Mouse (Mus musculus): Measurements from ENCODE around the gene Mrc1.

The Mrc1 gene

DNA sequence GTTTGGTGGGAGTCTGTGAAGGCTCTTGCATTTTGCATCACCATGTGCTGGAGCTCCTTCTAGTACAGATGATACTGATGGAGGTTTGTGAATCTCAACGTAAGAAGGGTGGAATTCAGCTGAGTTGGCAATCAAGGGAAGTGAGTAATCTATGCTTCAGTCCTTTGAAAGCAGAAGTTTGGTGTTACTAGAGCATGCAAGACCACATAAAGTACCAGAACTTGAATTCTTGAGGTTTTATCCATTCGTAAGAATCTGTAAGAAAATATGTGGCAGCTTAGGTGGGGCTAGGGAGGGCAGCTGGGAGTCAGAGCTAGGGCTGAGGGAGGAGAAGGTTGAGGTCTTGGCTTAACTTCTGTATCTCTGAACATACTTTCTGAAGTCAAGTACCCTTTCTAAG lies 15.5 kb downstream of the Mrc1 start:
- no peak for DNase-seq

GRCm38 (mm10) chr2:14249839-14250564 lies 20.8 kb downstream of the Mrc1 start:
- DNase-seq = no peak

DNA sequence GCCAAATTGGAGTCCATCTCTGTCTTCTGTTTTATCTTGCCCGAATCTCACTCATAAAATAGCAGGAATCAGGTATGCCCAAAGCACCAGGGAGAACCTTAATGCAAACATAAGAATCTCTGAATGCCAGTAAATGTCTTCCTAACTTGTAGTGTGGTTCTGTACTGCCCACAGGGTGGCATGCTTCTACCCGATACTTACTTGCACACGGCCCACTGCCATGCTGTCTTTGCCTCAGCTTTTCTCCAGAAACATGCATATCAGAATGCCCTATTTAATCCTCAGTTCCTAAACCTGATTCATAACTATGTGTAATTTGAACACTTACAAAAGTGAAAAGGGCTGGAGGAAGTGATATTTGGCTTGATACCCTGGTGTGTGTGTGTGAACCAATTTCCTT lies 22.7 kb downstream of the Mrc1 start:
- no peak for DNase-seq

DNA sequence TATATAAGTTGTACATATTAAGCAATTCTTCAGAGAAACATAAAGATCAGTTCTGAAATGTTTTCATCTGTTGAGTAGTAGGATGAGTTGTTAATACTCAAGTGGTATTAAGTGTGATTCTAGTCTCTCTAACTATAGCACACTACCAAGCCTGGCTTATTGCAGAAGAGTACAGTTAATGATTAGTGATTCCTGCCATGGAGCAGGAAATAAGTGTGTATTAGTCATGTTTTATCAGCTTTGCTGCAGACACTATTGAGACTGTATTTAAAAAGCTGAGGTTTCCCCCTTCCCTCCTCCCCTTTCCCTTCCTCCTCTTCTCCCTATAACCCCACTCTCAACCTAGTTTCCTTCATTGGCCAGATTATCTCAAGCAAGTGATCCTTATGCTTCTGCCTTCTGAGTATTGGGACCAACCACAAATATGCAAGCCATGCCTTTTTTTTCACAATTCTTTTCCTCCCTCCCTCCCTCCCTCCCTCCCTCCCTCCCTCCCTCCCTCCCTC lies 29.2 kb downstream of the Mrc1 start:
- no peak for DNase-seq

GRCm38 (mm10) chr2:14262090-14262489 lies 32.9 kb downstream of the Mrc1 start:
- DNase-seq = no peak

DNA sequence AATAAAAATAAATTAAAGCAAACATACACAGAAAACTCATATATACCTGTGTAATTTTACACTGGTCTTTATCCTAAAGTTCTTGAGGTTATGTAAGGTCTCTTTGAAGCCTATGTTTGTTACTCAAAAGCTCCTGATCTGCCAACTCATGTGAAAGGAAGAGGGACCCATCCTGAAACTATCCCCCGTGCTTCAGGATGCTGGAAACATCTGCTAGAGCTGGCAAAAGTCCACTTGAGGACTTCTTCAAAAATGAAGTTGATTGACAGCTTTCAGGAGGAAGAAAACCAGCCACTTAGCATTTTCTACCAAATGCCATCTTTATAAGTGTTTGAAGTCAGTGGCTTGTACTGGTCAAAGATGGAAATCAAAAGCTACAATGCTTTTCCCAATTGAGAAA lies 40.0 kb downstream of the Mrc1 start:
- DNase-seq = no peak

DNA sequence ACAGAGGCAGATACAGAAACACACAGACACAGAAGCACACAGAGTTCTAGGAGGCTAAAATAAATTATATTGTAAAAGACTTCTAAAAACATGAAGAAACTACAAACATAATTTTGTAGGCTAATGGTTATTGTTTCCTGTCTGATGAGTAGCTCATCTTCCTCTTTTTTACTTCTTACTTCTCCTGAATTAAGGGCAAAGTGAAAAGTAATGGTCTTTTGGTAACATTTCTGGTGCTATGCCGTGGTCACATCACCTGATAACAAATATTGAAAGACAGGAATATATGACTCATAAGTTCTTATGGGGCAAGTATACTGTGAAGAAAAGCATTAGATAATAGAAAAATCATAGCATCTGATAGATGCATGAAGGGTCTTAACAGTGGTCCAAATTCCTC lies 42.9 kb downstream of the Mrc1 start:
- DNase-seq = no peak

GRCm38 (mm10) chr2:14275796-14276195 lies 46.6 kb downstream of the Mrc1 start:
- no peak for DNase-seq

DNA sequence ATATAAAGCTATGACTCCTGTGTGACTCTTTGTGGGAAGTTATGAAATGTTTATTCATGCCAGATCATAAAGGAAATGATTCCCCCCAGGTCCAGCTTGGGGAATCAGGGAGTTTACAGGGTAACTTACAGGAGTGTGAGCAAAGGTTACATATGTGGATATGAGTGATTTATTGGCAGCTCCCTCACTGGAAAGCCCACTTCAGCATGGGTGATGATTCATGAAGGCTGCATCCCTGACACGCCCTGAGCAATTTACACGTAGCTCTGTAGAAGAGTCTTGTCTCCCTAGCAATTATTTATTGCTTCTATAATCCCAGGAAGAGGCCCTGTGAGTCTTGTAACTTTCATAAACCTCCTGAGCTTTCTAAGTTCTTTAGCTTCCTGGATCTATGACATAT lies 50.1 kb downstream of the Mrc1 start:
- no peak for DNase-seq

- DNase-seq = no peak
These were observed 50.6 kb downstream of the Mrc1 start for GRCm38 (mm10) chr2:14279795-14280194.

GRCm38 (mm10) chr2:14295334-14295733 lies 66.1 kb downstream of the Mrc1 start:
- DNase-seq = peak; percentile 88 to 92

- DNase-seq = no peak
These were observed 83.6 kb downstream of the Mrc1 start for GRCm38 (mm10) chr2:14312505-14313380.

DNA sequence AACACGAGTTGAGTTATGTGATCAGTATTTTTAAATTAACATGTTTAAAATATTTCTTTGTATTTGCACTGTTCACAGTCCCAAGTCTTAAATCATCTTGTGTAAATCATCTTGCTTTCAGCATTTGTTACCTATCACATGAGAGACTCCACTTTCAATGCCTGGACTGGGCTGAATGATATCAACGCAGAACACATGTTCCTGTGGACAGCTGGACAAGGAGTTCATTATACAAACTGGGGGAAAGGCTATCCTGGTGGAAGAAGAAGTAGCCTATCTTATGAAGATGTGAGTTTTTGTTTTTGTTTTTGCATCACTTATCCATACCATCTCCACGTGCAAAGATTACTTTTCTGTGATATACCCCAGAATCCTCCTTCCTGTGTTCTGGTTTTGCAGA lies 85.9 kb downstream of the Mrc1 start:
- no peak for DNase-seq

GRCm38 (mm10) chr2:14341652-14342308 lies 112.6 kb downstream of the Mrc1 start:
- peak; percentile 63 to 64 for DNase-seq

DNA sequence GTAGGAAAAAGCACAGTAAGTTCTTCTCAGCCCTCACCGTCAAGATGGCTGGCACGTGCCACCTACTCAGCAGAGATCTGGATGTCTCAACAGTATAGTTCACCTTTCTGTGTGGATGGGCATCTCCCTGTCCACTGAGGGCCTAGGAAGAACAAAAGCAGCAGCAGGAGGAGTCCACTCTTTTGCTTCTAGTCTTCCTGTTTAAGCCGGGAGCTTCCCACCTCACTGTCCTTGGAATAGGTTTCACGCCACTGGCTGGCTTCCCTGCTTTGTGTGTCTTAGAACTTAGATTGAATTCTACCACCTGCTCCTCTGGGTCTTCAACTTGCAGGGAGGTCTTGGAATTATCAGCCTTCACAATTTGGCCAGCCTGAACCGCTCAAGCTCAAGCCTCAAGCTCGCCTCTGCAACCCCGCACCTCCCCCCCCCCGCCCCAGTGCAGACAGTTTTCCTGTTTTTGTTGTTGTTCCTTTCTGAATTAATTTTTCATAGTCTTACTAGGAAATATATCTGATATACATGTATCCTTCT lies 113.2 kb downstream of the Mrc1 start:
- DNase-seq = no peak

All from cerebellum, adult 18-20 months (tissue).